Mouse (Mus musculus) gastrocnemius, postnatal 4 days (tissue): ENCODE measurements around the gene Tfap2a. TPM values are rescaled to one million over a fixed set of nuclear protein-coding genes. Genes with fewer than 3 reads are reported as not detected.

Source experiments
- DNase-seq, 2 experiments: peaks; one replicate each; pipeline ENCODE4 v3.0.0; 2021 to 2022; ENCODE audit warnings: low spot score in 2 of 2, mixed read lengths in 2 of 2
- total RNA-seq, 2 experiments: library from RNA; stranded (reverse); gene quantifications; 2 replicates each; pipeline ENCODE4 v1.2.3; 2021

Tfap2a gene
- total RNA-seq, 2 experiments from 2014 or later, result 0.23 to 0.27 TPM

- no peak for DNase-seq
Observed at GRCm38 (mm10) chr13:40713681-40714080, 24.5 kb downstream of the Tfap2a start.

DNA sequence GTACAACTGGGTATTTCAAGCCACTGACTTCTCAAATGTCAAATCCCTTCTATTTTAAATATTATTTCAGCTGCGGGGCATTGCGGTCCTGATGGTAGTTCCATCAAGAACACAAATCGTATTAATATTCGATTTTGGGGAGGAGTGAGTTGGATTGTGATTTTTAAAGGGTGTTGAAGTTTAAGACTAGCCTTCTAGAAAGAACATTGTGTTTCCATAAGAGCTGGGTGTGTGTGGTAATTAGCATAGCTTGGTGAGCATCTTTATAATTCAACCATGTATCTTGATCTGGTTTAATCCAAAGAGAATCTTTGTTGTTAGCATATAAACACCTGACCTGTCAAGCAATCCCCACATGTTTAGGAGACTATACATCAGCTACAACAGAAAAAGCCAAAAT is 24.9 kb downstream of the Tfap2a start:
- DNase-seq, result no peak

GRCm38 (mm10) chr13:40712526-40712832 is 25.7 kb downstream of the Tfap2a start:
- DNase-seq, result no peak

GRCm38 (mm10) chr13:40711661-40712525 is 26.3 kb downstream of the Tfap2a start:
- no peak for DNase-seq

DNA sequence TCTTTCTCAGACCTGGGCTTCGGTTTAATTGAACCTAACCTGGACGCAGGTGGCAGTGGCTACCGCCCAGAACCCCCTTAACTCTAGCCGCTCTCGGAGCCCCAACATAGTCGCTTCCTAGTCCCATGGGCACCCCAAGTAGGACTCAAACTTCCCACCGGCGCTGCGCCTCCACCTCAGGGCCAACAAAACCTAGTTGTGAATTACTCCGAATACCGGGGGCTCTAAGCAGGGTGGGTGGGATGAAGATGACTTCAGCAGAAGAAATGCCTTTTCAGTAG is 28.2 kb downstream of the Tfap2a start:
- DNase-seq, result no peak

GRCm38 (mm10) chr13:40709321-40710061 is 28.7 kb downstream of the Tfap2a start:
- no peak for DNase-seq

DNA sequence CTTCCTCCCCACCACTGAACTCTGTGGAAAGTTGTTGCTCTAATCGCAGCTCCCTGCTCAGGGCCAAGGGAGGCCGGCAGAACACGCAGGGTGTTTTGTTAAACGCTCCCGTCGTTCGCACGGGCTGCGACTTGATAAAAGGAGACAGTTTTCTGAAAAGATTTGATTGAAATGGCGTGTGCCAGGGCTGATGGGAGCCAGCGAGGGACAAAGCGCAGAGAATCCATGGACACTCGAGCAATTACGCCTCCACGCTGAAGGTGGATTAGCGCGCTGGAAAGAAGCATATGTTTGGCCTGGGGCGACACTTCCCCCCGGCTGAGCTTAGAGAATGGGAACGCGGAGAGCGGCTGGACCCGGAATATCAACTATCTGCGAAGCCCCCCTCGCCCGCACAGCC is 29.3 kb downstream of the Tfap2a start:
- DNase-seq, result no peak

DNA sequence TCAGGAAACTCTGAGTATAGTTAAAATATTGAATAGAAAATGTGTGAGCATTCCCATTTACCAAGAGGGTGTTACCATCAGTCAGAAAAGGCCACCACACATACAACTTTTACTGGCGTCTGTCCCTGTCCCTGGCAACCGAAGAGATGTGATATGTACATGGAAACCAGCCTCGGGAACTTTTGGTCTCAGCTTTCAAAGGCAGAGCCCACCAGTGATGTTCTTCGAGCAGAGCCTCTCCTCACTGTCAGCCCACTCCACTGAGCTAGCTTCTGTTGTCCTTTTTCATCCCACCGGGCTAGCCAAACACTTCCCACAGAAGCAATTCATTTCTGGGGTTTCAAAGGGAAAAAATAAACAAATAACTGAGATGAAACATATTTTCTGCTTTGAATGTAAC is 29.9 kb downstream of the Tfap2a start:
- no peak for DNase-seq

DNA sequence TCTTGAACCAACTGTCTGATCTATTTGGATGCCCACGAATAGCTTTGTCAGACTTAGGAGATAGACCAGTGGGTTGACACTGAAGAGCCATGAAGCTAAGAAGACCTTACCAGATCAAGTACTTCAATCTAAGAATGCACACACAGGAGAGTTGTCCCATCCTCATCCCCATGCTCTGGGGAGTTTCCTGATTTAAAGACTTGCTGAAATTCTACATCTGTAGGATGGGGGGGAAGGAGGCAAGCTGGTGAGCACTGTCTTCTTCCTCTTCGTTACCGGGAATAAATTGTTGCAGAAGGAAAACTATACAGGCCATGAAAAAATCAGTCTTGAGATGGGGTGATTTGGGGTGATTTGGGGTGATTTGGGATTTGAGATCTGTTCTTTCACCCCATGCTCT is 30.5 kb downstream of the Tfap2a start:
- no peak for DNase-seq

DNA sequence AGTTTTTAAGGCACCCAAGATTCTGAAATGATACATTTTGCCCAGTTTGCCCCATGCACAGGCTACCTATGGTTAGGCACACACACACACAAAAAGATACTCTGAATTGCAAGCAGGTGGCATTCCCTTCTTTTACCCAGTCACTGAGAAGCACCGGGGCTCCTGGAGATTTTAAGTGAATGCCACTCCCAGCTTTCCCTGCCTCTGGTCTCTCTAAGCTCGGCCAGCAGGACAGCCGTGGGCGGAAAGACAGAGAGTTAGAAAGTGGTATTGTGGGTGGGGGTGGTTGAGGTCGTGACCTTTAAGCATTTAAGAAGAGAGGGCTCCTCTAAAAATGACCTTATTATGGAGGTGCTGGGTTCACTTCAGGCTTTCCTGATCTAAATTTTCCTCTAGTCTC is 31.6 kb downstream of the Tfap2a start:
- no peak for DNase-seq

- no peak for DNase-seq
Observed at GRCm38 (mm10) chr13:40705821-40706425, 32.3 kb downstream of the Tfap2a start.

- no peak for DNase-seq
Observed at GRCm38 (mm10) chr13:40704864-40705455, 33.2 kb downstream of the Tfap2a start.

DNA sequence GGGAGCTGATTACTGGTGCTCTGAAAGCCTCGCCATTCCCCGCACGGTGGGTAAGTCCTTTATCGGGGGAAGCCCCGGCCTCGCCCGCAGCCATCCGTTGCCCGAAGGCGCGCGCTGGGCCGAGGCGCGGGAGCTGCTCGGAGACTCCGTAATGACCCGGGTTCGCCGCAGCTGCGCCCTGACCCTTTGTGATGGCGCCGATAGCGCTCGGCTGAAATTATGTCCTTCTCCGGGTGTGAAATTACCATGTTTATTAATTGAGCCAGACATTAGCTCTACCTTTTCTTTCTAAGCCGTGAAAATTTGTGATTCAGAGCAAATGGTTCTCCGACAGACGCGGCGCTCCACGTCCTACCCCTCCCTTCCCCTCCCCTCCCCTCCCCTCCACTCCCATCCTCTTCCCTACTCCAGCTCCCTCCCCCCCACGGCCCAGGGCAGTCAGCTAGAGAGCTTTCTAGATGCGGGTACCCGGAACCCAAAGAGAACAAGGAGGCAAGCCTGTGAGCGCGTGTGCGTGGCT is 34.1 kb downstream of the Tfap2a start:
- no peak for DNase-seq

DNA sequence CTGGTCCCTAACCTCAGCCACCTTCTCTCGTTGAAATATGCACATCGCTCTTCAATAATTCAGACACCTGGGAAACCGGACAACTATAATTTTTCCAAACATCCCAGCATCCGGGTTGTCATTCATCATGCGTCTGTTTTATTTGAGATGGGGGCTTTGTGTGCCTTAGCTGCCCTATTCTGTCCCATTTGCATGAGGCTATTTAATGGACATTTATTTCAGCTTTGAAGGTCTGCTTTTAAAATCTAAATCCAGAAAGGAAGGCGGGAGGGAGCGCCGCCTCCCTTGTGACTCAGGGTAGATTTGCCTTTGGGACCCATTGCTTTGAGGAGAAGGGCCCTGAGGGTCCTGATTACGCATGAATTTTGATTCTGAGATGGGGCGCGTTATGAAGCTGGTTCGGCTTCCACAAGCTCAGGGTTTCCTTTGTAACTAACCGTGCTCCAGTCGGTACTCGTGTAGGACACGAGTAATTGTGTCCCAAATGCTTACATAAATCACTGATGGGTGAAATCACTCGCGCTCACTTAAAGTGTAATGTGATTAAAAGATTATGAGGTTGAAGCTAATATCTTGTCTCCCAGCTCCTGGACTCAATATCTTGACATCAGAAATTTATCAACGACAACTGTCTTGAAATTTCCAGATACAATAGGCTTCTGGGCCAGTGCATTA is 34.9 kb downstream of the Tfap2a start:
- no peak for DNase-seq

DNA sequence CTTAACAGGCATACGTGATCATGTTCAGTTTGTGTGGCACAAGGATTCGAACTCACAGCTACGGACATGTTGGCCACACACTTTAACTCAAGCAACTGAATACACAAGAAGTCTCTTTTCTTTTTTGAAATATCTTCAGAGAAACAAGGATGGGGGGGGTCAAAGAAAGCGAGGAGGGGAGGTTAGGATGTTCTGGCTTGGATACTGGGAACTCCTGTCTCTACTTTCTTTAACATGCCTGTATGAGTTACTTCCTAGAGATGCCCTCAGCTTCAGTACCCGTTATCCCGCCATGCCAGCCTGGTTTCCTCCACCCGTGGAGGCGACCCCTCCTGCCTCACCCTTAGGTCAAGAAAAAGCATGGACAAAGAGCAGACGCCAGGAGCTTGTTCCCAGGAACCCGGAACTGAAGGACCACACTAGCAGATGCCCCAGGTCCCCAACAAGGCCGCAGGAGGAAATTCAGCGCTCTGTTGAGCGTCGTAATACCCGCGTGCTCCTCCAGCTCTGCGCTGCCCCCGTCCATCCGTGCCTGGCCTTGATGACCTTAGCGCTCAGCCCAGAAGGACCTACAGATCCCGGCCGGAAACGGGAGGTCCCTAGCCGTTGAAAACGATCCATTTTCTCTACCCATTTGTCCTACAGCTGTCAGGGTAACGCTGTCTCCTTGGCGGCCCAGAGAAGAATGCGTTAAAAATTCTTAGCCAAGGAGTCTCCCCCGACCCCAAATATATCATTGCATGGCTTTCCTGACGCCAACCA is 35.6 kb downstream of the Tfap2a start:
- DNase-seq, result no peak

DNA sequence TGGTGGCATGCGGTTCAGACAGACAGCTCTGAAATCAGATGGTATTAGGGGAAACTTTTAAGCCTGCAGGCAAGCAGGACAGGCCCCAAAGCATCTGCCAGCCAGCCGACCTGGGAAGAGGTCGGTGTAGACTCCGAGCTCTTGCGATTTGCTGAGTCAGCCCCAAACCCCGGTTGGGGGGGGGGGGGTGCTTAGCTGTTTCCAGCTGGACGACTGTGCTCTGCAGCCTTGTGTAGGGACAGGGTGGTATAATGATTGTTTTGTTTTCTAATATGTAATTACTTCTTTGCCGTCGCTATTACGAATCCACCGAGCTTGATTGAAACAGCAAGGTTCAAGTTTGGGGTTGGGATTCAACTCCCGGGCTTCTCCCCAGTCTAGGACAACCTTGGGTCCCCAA is 36.5 kb downstream of the Tfap2a start:
- DNase-seq, result no peak

GRCm38 (mm10) chr13:40685790-40686189 is 52.4 kb downstream of the Tfap2a start:
- no peak for DNase-seq

- no peak for DNase-seq
Observed at GRCm38 (mm10) chr13:40676730-40677129, 61.4 kb downstream of the Tfap2a start.
